Mouse (Mus musculus): ENCODE data around the gene Lnx2.

The Lnx2 gene

DNA sequence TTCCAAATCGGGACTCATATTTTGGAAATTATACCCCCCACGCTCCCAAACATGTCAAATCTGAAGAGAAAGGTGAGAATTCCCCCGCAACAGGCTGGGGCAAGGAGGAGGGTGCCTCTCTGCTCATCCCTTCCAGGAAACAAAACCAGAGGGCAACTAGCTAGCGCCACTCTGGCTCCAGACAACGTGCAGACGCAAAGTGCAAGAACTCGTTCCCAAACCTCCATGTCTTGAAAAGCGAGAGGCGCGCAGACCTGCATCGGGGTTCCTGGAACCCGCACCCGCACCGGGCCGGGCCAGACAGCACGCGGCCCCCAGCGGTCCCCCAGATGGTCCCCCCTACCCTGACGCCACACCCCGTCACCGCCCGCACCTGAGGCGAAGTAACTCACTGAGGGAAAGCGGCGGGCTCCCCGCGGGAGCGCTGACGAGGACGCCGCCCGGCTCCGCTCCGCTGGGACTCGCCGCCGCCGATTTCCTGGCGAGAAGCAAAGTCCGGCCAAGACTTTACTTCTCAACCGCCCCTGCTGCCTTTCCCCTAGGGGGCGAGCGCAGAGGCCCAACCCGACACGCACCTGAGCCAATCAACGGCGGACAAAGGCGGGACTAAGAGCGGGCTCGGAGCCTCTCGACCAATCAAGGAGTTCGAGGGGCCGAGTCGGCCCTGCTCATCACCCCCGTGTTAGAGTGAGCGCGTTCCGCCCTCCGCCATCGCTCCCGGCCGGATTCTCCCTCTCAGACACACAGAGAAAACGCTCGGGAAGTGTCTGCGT is at the start of gene Lnx2:
Lnx2 (minus strand) TSS at position 561 of the 773 bp plus-strand sequence.
- DNase-seq: peak; percentile 98 to 99

DNA sequence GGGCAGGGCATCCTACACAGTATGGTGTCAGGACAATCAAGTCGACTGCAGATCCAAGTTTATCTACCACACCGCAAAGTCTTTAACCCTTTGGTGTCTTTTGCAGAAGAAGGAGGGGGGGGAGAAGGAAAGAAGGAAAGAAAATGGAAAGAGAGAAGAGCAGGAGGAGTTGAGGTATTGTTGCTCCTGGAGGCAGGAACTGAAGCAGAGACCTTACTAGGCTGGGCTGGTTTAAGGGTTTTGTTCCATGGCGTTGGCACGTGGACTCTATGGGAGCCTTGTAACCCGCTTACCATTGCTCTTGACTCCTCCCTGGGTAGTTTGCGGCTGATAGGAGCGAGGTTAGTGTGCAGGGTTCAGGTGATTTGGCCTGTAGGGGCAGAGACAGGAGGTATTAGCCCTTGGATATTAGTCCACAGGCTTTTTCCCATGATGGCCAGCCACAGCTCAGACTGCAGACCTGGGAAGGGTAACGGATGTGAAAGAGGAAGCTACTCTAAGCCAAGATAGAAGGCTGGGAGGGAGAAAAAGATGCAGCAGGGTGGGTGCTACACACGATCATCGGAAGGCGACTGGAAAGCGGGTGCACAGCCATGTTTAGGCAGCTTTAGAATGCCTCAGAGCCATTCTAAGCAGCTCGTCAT is 49.3 kb upstream of the Lnx2 start:
- no peak for DNase-seq

DNA sequence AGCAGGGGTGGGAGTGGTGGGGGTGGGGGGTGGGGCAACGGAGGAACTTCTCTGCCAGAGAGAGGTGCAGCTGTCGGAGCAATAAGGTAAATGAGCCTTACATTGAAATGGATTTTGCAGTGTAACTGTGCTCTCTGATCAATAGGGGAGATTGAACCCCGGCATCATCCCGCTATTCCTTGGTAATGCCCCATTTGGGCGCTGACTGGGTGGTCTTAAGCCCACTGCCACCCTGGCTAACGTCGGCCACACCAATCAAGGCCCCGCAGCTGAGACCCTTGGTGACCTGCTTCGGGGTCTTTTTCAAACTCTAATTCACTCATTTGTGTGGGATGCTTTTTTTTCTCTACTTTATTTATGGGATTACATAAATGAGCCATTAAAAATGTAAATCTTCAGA is 48.4 kb upstream of the Lnx2 start:
- no peak for DNase-seq

DNA sequence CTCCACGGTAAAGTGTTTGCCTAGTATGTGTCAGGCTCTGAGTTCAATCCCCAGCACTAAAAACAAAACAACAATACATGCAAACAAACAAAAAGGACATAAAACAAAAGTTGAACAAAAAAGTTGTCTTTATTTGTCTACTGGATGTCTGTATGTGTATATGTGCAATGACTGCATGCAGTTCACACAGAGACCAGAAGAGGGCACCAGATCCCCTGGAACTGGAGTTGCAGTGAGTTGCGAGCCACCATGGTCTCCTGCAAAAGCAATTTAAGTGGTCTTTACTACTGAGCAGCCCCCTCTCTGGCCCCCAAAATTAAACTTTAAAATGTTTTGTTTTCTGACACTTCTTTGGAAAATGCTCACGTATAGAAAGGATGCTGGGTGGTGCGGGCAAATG is 44.8 kb upstream of the Lnx2 start:
- no peak for DNase-seq

DNA sequence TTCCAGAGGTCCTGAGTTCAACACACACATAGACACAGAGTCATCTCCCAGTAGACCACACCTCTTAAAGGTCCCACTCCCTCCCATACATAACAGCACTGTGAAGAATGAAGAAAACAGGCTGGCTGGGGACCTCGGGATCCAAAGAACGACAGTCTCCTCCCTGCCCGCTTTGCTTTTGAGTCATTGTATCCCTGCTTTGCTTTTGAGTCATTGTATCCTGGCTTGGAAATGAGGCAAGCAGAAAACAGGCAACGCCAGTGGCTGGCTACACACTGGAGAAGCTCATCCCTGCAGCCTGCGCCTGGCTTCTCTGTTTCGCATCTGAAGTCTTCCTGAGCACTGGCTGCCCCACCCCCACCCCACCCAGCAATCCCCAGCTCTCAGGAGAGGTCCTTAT is 40.6 kb upstream of the Lnx2 start:
- DNase-seq: no peak

DNA sequence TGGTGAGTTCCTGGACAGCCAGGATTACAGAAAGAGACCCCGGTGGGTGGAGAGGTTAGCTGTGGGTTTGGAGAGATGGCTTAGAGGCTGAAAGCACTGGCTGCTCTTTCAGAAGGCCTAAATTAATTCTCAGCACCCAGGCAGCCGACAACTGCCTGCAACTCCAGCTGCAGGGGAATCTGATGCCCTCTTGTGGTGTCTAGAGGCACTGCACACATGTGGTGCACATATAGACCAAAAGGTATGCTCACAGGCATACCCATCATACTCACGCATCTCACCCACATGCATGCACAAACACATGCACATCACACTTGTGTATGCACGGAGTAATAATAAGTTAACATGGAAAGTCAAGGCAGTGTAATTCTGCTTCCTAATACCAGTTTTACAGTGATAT is 39.2 kb upstream of the Lnx2 start:
- peak in 1 of 2 experiments; percentile 18 for DNase-seq

DNA sequence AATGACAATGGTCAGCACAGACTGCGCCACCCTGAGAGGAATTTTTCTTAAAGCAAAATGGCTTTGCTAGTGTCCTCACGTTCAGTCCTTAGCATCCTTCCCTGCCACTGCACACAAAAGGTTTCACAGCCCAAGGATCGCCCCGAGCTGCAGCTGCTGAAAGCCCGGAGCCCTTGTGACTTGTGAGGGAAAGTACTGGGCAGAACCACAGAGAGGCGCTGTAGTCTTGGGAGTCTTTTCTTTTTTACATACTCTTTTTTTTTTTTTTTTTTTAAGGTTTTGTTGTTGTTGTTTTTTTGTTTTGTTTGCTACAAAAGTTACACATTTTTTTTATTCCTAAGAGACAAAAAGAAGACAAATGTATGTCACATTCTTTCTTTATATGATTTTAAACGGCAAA is 38.4 kb upstream of the Lnx2 start:
- DNase-seq: peak in 1 of 2 experiments; percentile 17

DNA sequence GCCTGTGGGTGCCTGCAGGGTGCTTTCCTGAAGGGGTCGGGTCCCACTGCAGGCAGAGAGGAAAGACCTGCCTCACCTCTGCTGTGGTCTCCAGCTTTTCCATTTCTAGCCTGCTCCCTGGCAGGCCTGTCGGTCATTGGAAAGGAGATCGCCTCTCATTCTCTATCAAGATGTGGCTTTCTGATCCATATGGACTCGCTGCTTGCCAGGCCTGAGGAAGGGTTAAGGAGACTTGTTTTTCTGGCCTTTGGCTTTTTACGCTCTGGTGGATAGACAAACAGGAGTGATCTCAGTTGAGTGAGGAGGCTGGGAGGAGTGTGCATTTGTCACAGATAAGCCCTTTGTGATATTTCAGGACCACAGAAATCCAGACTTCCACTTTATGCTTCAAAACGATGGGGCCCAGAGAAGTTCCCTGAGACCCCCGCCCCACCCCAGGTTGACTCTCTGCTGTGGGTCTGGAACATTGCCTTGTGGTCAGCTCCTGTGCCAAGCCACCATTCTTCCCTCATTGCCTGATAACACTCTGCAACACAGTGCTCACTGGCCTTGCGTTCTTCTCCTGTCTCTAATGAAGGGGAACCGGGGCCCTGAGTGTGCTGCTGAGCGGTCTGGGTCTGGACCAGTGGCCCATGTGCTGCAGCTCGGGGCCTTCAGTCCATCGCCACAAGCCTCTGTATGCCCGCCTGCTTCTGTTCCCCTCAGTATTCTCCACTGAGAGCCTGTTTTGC is 32.6 kb upstream of the Lnx2 start:
- DNase-seq: peak; percentile 53 to 56

DNA sequence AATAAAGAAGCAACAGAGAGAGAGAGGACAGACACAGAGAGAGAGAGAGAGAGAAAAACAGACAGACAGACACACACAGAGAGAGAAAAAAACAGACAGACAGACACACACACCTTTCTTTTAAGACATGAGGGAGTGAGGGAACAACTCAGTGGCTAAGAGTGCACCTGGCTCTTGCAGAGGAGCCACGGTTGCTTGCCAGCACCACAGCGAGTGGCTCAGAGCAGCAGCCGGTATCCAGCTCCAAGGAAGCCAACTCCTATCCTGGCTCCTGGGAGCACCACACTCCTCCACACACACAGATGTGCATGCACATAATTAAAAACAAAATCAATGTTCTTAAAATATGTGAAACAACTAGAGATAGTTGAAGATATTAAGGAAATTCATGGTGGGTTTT is 30.9 kb upstream of the Lnx2 start:
- DNase-seq: peak; percentile 69 to 80

DNA sequence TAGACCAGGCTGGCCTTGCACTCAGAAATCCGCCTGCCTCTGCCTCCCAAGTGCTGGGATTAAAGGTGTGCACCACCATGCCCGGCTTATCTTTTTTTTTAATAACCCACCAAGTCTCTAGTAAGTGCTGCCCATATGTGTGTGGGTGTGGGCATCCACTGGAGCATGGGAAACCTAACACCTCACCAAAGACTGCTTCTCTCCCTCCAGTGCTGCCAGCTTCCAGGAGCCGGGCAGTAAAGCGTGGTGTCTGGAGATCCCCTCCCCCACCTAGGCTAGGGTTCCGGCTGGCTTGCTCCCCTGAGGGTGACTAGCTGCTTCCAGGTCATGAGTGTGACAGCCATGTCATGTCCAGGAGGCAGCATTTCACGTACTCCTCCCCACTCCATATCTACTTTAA is 25.9 kb upstream of the Lnx2 start:
- no peak for DNase-seq

DNA sequence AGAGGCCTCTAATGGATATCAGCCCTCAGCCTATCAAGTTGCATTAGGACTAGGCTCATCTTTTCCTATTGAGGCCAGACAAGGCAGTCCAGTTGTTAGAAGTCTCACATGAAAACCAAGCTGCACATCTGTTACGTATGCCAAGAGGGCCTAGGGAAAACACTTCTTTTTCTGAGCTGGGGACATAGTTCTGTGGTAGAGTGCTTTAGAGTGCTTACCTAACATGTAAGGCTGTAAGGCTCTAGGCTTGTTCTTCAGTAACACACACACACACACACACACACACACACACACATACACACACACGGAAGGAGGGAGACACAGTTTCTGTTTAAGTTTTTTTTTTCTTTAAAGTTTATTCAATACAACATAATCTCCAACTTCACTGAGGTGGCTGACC is 23.8 kb upstream of the Lnx2 start:
- no peak for DNase-seq

DNA sequence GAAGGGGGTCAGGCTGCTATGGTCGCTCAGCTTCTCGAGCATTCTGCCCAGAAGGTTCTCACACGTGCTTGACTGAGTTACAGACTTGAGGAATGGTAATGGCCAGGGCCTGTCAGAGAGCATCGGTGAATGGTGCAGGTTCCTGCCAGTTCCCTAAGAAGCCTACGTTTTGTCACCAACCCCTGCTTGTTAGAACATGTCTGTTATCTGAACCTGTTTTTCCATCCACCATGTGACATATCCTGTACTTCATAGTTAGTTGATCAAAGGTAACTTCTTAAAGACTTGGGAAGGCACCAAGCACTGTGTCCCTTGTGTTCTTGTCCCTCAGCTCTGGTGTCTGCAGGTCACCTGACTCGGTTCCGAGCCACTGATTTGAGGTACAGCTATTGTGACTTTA is 22.3 kb upstream of the Lnx2 start:
- DNase-seq: no peak

DNA sequence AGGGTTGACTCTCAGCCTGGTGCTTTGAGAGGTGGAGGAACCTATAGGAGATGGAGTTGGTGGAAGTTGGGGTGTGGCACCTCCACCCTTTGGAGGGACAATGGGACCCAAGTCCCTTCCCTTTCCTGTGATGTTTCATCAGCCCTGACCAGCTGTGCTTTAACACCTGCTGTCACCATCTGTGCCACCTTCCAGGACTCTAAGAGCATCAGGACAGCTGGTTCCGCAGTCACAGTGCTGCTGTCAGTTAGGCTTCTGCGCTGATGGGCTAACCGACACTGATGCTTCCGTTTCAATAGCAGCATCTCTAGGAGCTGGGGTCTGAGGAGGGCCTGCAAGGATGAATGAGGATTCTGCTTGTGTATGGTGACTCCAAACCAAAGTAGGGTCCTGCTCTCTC is 20.2 kb upstream of the Lnx2 start:
- DNase-seq: no peak

DNA sequence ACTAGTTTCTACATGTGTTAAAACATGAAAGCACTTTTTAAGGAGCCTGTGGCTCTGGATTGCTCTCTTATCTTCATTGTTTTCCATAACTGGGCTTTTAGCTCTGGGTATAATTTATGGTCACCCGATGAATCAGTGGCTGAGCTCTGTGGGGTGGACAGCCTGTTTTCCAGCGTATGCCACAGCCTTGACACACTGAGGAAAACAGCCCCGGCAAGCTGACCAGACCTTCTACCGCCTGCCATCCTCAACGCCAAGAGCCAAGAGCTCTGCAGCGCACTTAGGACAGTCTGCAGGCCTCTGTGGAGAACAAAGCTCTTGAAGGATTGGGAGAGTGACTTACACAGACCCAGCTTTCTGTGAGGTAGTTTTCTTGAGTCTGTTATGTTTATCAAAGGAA is 17.9 kb upstream of the Lnx2 start:
- peak; percentile 54 to 59 for DNase-seq

DNA sequence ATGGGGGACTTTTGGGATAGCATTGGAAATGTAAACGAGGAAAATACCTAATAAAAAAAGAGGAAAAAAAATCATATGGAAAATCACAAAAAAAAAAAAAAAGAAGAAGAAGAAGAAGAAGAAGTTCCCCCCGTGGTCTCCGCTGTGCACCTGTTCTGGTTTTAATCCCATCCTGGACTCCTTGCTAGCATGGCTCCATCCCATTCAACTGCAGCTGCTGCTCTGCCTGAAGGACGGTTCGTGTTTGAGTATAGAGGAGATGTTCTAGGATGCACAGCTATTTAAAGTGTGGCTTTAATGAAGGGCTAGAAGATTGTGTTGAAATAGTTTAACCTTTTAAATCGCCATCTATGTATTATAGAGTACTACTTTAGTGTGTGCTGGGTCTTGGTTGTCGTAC is 16.1 kb upstream of the Lnx2 start:
- no peak for DNase-seq

DNA sequence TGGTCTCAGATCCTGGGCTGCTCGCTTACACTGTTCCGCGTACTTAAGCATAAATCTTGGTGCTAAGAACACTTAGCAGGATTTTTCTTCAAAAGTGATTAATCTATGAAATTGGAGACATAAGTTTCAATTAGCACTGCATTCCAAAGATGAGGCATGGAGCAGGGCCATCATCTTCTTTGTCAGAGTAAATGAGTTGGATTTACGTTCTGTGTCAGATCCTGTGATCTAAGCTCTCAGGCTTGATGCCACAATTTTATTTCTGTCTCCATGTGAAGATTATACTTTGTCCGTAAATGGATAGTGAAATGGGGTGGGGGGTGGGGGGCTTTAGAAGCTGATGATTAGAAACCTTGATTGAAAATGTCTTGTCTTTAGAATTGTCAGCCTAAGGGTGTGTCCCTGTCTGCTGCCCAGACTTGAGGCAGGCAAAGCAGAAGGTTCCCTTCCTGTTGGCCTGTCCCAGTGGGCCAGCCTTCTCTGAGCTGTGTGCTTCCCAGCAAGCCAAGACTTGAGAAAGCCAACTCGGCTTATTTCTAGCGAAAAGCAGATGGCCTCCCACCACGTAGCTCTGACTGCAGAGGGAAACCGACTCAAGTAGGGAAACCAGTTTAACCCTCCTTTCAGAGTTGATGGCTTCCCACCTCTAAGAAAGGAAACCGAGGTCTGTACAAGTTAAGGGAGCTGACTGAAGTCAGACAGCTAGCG is 14.0 kb upstream of the Lnx2 start:
- peak; percentile 84 to 85 for DNase-seq

DNA sequence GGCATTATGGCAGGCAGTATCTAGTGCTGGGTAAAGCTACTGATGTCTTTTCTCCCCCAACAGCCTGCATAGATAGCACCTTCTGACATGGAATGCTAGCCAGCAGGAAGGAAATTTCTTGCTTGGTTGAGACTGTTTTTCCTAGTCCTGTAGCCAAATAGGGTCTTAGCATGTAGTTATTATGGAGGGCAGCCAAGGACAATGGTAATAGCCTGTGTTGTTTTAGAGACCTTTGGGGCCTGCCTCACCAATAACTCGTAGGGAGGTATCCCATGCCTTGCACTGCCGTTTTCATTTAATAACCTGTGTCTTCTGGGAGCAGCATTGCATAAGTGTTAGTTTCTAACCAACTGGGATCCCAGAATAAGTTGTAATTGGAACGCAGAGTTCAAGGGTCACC is 13.4 kb upstream of the Lnx2 start:
- DNase-seq: peak; percentile 17 to 31

DNA sequence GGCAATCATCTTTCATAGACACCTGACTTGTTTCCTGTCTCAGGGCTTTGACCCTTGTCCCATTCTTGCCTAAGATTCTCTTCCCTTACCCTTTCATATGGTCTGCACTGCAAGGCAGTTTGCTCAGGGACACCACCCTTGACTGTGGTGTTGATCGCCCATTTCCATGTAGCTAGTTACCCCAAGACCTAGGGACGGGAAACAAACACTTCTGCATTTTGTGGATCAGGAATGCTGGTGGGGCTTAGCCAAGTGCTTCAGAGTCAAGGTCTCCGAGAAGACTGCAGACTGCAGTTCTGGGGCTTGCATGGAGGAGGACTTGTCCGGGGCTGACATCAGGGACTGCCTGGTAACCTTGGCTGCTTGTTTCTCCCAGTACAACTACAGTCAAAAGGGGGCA is 10.4 kb upstream of the Lnx2 start:
- DNase-seq: no peak

DNA sequence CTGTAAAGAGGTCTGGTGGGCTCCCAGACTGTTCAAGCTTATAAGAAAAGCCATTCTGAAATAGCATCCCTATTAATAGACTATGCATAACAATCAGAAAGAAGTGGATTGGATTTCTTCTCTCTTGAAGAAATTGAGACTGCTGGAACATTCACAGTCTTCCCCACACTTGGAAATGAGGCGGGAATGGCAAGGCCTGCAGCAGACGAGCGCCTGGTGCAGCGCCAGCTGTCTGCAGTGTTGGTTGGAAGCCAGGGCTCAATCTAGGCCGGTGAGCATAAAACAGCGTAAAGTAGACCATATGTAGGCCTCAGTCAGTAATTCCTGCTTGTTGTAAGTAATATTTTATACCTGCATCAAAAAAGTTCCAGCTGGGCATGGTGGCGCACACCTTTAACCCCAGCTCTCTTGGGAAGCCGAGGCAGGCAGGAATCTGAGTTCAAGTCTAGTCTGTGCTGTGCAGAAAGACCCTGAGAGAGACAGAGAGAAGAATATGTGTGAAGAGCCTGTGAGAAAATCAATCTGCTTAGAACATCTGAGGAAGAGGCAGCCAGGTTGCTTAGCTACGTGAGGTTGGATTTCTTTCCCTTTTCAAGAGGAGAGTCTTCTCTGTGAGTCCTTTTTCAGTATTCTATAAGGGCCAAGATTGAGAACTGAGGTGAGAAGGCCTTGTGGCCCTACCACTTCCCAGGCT is 9.0 kb upstream of the Lnx2 start:
- DNase-seq: peak; percentile 91 to 94

DNA sequence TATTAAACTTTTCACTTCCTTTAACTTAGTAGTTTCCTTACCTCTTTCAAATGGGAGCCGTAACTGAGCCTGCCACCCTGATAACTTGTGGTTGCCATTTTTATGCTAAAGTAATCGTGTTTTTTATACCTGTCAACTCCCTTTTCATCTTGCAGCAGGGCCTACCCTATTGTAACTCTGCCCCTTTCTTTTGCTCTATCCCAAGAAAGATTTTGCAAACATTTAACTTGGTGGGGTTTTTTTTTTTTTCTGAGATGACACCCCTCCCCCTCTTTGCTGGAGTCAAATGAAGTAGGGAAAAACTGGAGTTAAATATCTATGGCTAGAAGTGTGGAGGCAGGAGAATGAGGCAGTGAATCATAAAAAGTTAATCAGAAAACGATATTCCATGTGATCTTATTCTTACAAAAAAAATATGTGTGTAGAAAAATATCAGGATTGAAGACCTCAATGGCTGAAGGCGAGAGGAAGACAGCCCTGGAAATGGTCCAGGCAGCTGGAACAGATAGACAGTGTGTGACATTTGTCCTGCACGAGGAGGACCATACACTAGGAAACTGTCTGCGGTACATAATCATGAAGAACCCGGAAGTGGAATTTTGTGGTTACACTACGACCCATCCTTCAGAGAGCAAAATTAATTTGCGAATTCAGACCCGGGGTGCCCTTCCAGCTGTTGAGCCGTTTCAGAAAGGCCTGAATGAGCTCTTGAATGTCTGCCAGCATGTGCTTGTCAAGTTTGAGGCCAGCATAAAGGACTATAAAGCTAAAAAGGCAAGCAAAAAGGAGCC is 1.9 kb upstream of the Lnx2 start:
- no peak for DNase-seq

DNA sequence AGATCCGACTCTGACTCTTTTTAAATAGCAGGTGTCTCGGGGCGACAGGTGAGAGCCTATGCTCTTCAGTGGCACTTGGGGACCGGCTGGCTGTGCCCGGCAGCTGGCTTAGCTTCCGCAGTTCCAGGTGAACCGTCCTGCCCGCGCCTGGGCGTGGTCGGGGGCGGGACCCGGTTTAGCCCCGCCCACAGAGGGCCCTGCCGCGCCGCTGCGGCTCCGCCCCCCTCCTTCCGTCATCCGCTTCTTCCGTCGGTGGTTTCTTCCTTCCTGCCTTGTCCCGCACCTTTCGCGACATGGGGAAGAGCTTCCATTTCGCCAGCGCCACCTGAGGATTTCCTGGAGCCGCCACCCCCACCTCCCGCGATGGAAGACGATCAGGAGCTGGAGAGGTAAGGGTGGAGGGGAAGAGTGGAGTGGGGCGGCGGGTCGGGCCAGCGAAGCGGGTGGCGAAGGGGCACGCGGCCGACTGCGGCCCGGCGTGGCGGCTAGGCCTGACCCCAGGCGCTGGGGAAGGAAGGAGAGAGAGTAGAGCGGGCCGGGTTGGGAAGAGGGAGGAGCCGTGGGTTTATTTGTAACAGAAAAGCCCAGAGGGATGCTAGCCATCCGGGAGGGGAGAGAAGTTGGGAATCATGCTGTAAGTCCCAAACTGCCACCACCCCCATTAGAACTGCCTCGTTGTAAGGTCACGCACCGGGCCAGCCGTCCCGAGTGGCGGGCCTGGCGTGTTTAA is 1.1 kb upstream of the Lnx2 start:
- peak; percentile 96 to 98 for DNase-seq

Measured in cerebellum, postnatal 25 days (tissue).